8 mouse cellular contexts compared by ENCODE assay signal in the genomic region with DNA sequence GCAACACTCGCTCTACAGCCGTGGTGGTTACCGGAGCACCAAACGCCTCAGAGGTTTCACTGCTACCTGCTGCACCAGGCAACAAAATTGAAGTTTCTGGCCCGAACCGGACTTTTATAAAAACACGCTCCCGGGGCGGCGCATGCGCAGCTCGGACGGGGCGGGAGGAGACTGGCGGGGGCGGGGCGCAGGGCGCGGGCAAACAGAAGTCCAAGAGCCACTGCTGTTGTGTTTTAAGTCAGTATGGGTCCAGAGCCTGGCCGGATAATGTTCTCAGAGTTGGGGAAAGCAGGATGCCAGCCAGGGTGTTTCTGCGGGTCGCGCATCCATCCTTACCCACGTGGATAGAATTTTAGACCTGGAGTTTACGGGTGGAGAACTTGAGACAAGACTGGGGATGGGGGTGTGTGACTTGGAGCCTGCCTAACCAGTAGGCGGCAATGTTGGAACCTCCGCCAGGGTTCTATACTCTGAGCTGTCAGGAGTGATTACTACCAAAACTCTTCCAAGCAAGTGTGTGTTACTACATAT. TPM values are rescaled to one million over a fixed set of nuclear protein-coding genes. Genes with fewer than 3 reads are reported as not detected.
DNase-seq lines count a peak whose midpoint lies in the region; ATAC-seq and TF ChIP-seq lines count a peak whose summit lies in the region.

Gene Cxcr4, minus strand, starts transcription at position 83 of the 531 bp plus-strand sequence.

- DNase-seq in CD4-positive, CD25-positive, alpha-beta regulatory T cell, adult 2 months (ENCODE audit: low read depth, low spot score): peak; percentile 93
- DNase-seq in heart, postnatal 25 days (ENCODE audit: low spot score): peak; percentile 70
- DNase-seq in large intestine, adult 2 months (ENCODE audit: low read depth, low spot score): peak; percentile 27
- DNase-seq in lung, embryonic 14.5 days: peak; percentile 88
- peak; percentile 73 for DNase-seq in testis, postnatal 14 days (ENCODE audit: low spot score)

- H3K9ac ChIP-seq in forebrain, embryonic 16.5 days (replicated peaks; ENCODE audit: low read depth, low read length): peak within 1 kb of the TSS; percentile 73
- peak within 1 kb of the TSS; percentile 70 for H3K9ac ChIP-seq in lung, embryonic 14.5 days
- peak within 1 kb of the TSS; percentile 60 for H3K9ac ChIP-seq in neural tube, embryonic 15.5 days (replicated peaks)

- peak within 1 kb of the TSS; percentile 76 for H3K4me3 ChIP-seq in bone marrow, adult 2 months (replicated peaks; ENCODE audit: control insufficient read depth, low read depth, low read length)
- peak within 1 kb of the TSS; percentile 68 for H3K4me3 ChIP-seq in forebrain, embryonic 16.5 days (replicated peaks; ENCODE audit: low read length)
- peak within 1 kb of the TSS; percentile 64 for H3K4me3 ChIP-seq in lung, embryonic 14.5 days (ENCODE audit: low read depth, low read length)
- H3K4me3 ChIP-seq in neural tube, embryonic 15.5 days (replicated peaks): peak within 1 kb of the TSS; percentile 60

- no peaks in the 10 kb centered on the region for H3K9me3 ChIP-seq in forebrain, embryonic 16.5 days (ENCODE audit: control insufficient read depth, low read length)
- no peaks in the 10 kb centered on the region for H3K9me3 ChIP-seq in lung, embryonic 14.5 days (ENCODE audit: low read depth, low read length)
- H3K9me3 ChIP-seq in neural tube, embryonic 15.5 days (replicated peaks): no peaks in the 10 kb centered on the region

- H3K4me2 ChIP-seq in forebrain, embryonic 16.5 days (ENCODE audit: low read length): peak within 1 kb of the TSS; percentile 89
- peak within 1 kb of the TSS; percentile 89 for H3K4me2 ChIP-seq in lung, embryonic 14.5 days
- H3K4me2 ChIP-seq in neural tube, embryonic 15.5 days: peak within 1 kb of the TSS; percentile 96

- no peaks in the 10 kb centered on the region for H3K36me3 ChIP-seq in forebrain, embryonic 16.5 days (ENCODE audit: control insufficient read depth, insufficient read depth)
- H3K36me3 ChIP-seq in lung, embryonic 14.5 days (ENCODE audit: insufficient read depth): peaks cover 12% of the 10 kb centered on the region
- no peaks in the 10 kb centered on the region for H3K36me3 ChIP-seq in neural tube, embryonic 15.5 days

- ATAC-seq in forebrain, embryonic 16.5 days: peak; percentile 78
- peak; percentile 81 for ATAC-seq in lung, embryonic 14.5 days (ENCODE audit: insufficient read depth)
- ATAC-seq in neural tube, embryonic 15.5 days (ENCODE audit: low FRiP score): peak; percentile 77

- H3K27me3 ChIP-seq in forebrain, embryonic 16.5 days (replicated peaks; ENCODE audit: control insufficient read depth, insufficient read depth, low read length): no peaks in the 10 kb centered on the region
- no peaks in the 10 kb centered on the region for H3K27me3 ChIP-seq in lung, embryonic 14.5 days (ENCODE audit: insufficient read depth, low read length)
- peaks cover 13% of the 10 kb centered on the region; the same call in 1 of the 2 replicates for H3K27me3 ChIP-seq in neural tube, embryonic 15.5 days (replicated peaks)

- peak within 1 kb of the TSS; percentile 93 for H3K27ac ChIP-seq in bone marrow, adult 2 months (ENCODE audit: control insufficient read depth, insufficient read depth, low read depth, low read length, poor library complexity)
- peak within 1 kb of the TSS; percentile 86 for H3K27ac ChIP-seq in forebrain, embryonic 16.5 days (ENCODE audit: low read length)
- peak within 1 kb of the TSS; percentile 76 for H3K27ac ChIP-seq in lung, embryonic 14.5 days (ENCODE audit: low read depth)
- H3K27ac ChIP-seq in neural tube, embryonic 15.5 days (replicated peaks): peak within 1 kb of the TSS; percentile 72

- WGBS in bone marrow, adult 2 months: under 1% methylated on average over 27 of the region's 27 CpGs
- WGBS in forebrain, embryonic 16.5 days: under 1% methylated on average over 27 of the region's 27 CpGs
- 1% methylated on average over 27 of the region's 27 CpGs for WGBS in large intestine, adult 2 months
- under 1% methylated on average over 27 of the region's 27 CpGs for WGBS in lung, embryonic 14.5 days
- under 1% methylated on average over 27 of the region's 27 CpGs for WGBS in neural tube, embryonic 15.5 days

- peak; percentile 72 for TF ChIP-seq CTCF in bone marrow, adult 2 months (IDR thresholded peaks at IDR 0.05; ENCODE audit: control insufficient read depth, insufficient read depth, low read length)
- peak; percentile 77 for TF ChIP-seq CTCF in lung, embryonic 14.5 days (IDR thresholded peaks at IDR 0.05; ENCODE audit: low read depth)

- intact Hi-C loops in heart, postnatal 25 days (cut with DNase I): loop anchor here (2.0 to 5.0 kb wide), 4 partner anchors 110 to 233 kb away; no protein-coding TSS in a partner anchor

- peaks cover 8% of the 10 kb centered on the region; the same call in 1 of the 2 replicates for H3K4me1 ChIP-seq in bone marrow, adult 2 months (ENCODE audit: control insufficient read depth, insufficient read depth, low read length)
- peaks cover 50% of the 10 kb centered on the region for H3K4me1 ChIP-seq in forebrain, embryonic 16.5 days (replicated peaks; ENCODE audit: control insufficient read depth, insufficient read depth, low read length)
- H3K4me1 ChIP-seq in lung, embryonic 14.5 days (ENCODE audit: insufficient read depth): peaks cover 35% of the 10 kb centered on the region
- peaks cover 49% of the 10 kb centered on the region for H3K4me1 ChIP-seq in neural tube, embryonic 15.5 days

- TF ChIP-seq POLR2A in bone marrow, adult 2 months (IDR thresholded peaks at IDR 0.05; ENCODE audit: borderline replicate concordance, control insufficient read depth, low read depth, low read length): peak; percentile 88

RNA-seq across cellular contexts. Expression of gene Cxcr4, which starts in this region (rescaled TPM):
- 91.8 and 162 TPM in 2 replicates for polyA plus RNA-seq in bone marrow, adult 2 months (2011; ENCODE audit: insufficient read depth, insufficient read length, low replicate concordance, missing spikeins)
- 11.3 and 14.4 TPM in 2 replicates for polyA plus RNA-seq in forebrain, embryonic 16.5 days (2015; fragmentation: Nextera tagmentation; extraction: Ambion mirVana)
- 10 to 100 TPM; 10.0 to 11.2 TPM for total RNA-seq in heart, postnatal 25 days (2021)
- polyA plus RNA-seq in large intestine, adult 2 months (2012; rRNA removed): 33.2 and 34.5 TPM in 2 replicates
- 10.3 and 10.9 TPM in 2 replicates for polyA plus RNA-seq in lung, embryonic 14.5 days (2014; fragmentation: Nextera tagmentation; extraction: Ambion mirVana)
- polyA plus RNA-seq in neural tube, embryonic 15.5 days (2015; fragmentation: Nextera tagmentation; extraction: Ambion mirVana): 4.2 and 5.5 TPM in 2 replicates

Comparison
In these comparisons a context has a peak if more than half of its experiments do, and no peak if none do; other contexts are left out.
1. Peak in every context shown above with its lines: DNase-seq, ATAC-seq, H3K4me3 ChIP-seq and H3K27ac ChIP-seq.
2. DNase-seq: peak in every context shown above with its lines; median percentile 93 in CD4-positive, CD25-positive, alpha-beta regulatory T cell, adult 2 months; 88 in lung, embryonic 14.5 days; 73 in testis, postnatal 14 days; 70 in heart, postnatal 25 days; 27 in large intestine, adult 2 months.